Mouse (Mus musculus): Measurements from ENCODE around the gene Defb36. TPM values are rescaled to one million over a fixed set of nuclear protein-coding genes. Genes with fewer than 3 reads are reported as not detected.

The Defb36 gene
- not detected for total RNA-seq (2021)
- long read RNA-seq, experiment 1, result 0 reads
- long read RNA-seq, experiment 2, result 0 reads

- DNase-seq (ENCODE audit: low spot score in 2 of 2), result peak in 1 of 2 experiments; percentile 51
These were observed at the start of gene Defb36 for GRCm38 (mm10) chr2:152604057-152604456. TSS of gene Defb36 (plus strand) at chr2:152604327.

DNA sequence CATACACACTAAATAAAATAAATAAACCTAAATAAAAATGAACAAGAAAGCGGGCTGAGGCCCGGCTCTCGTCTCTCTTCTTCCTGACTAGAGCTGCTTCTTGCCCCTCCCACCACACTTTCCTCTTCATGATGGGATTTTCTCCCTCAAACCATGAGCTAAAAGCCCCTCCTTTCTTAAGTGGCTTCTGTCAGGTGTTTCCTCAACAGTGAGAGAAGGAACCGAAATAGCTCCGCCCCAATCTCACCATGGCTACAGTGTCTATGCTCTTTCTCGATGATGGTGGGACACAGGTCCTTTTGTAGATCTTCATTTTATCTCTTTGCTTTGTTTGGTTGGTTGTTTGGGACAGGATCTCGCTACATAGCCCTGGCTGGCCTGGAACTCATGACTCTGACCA is 47.5 kb upstream of the Defb36 start:
- intact Hi-C loops (cut with DNase I), result no loop called here
- no peak for DNase-seq (ENCODE audit: low spot score in 2 of 2)

More at GRCm38 (mm10) chr2:152604057-152604456, at the start of gene Defb36:
- intact Hi-C loops (cut with DNase I), result no loop called here

DNA sequence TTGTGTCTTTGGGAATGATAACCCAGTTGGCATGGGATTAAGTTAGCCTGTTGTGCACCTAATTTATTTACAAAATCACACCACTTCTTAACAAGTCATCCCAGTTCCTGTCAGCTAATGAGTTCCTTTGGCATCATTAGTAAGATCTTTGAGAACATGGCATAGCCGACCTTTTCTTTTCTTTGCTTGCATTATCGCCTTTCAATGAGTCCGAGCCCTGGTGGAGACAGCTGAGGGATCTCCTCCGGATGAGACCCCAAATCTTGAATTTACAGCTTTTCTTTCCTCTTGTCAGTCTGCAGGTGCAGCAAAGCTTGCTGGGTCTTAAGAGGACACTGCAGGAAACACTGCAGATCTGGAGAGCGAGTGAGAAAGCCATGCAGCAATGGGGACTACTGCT is 35.1 kb upstream of the Defb36 start, which contains the start of gene Gm17416:
Gene Gm17416 (plus strand): TSS at position 301 of the 400 bp plus-strand sequence.
- DNase-seq (ENCODE audit: low spot score in 2 of 2), result no peak
- intact Hi-C loops (cut with DNase I), result no loop called here

DNA sequence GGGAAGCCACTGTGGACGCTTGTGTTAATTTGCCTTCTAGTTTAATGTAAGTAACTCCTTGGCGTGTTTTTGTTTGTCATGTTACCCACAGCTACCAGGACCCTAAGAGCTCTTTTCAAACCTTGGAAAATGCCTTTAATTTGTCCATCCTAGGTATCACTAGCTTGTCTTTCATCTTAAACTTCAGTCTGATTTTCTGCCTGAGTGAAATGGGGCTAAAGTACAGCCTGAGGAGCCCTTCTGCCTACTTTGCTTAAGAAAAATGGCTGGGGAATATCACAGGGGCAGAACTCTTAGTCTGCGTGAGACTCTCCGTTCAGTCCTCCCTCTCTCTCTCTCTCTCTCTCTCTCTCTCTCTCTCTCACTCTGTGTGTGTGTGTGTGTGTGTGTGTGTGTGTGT is 34.2 kb upstream of the Defb36 start:
- no peak for DNase-seq (ENCODE audit: low spot score in 2 of 2)
- intact Hi-C loops (cut with DNase I), result no loop called here

- intact Hi-C loops (cut with DNase I), result no loop called here
- DNase-seq (ENCODE audit: low spot score in 2 of 2), result no peak
These were observed 33.8 kb upstream of the Defb36 start for GRCm38 (mm10) chr2:152570313-152570712.

DNA sequence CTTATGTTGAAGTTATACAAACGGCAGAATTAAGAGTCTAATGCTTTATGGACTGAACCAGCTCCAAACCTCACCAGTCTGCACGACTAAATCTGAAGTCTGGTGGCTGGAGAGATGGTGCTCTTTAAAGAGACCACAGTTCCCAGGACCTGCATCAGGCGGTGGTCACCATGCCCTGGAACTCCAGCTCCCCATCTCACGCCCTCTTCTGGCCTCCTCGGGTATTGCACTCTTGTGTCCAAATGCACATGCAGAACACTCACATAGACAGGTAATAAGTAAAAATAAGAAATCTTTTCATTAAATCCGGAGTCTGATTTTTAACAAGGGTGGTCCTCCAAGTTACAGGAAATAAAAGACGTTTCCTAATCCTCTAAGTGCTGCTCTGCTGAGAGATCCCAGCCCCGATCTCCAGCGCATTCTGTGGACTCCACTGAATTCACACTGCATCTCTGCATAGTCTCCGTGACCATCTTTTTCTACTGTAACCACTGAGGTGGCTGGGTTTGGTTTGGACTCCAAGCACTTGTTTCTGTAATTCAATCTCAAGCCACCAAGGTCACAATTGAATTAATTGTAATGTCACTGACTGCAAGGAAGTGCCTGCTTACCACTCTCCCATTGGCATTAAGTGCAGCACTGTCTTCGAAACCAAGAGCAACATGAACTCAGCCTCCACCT is 31.9 kb upstream of the Defb36 start, which contains the start of gene Defb21:
Gene Defb21 (plus strand): TSS at position 631 of the 681 bp plus-strand sequence.
- intact Hi-C loops (cut with DNase I), result no loop called here
- DNase-seq (ENCODE audit: low spot score in 2 of 2), result no peak

GRCm38 (mm10) chr2:152573484-152573883 is 30.6 kb upstream of the Defb36 start:
- no peak for DNase-seq (ENCODE audit: low spot score in 2 of 2)
- intact Hi-C loops (cut with DNase I), result no loop called here

DNA sequence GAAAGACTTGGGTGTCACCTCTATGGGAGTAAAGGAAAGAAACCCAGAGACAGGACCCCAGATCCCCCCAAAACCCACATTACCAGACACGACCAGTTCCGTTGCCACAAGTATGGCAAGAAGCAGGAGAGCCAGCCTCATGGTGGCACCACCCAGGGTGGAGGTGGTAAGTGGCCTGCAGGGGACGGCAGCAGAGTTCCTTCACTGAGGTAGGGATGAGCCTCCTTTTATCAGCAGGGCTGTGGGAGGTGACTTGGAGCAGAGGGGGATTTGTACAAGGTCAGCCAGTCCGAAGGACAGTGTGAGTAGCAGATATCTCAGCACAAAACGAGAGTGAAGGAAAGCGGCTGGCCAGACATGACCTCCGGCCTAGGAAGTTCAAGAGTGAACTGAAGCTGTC is 24.0 kb upstream of the Defb36 start, which contains the start of gene Defb19:
Gene Defb19 (minus strand): TSS at position 206 of the 400 bp plus-strand sequence.
- intact Hi-C loops (cut with DNase I), result no loop called here
- no peak for DNase-seq (ENCODE audit: low spot score in 2 of 2)

- intact Hi-C loops (cut with DNase I), result no loop called here
- no peak for DNase-seq (ENCODE audit: low spot score in 2 of 2)
These were observed 23.5 kb upstream of the Defb36 start for GRCm38 (mm10) chr2:152580612-152581011.

DNA sequence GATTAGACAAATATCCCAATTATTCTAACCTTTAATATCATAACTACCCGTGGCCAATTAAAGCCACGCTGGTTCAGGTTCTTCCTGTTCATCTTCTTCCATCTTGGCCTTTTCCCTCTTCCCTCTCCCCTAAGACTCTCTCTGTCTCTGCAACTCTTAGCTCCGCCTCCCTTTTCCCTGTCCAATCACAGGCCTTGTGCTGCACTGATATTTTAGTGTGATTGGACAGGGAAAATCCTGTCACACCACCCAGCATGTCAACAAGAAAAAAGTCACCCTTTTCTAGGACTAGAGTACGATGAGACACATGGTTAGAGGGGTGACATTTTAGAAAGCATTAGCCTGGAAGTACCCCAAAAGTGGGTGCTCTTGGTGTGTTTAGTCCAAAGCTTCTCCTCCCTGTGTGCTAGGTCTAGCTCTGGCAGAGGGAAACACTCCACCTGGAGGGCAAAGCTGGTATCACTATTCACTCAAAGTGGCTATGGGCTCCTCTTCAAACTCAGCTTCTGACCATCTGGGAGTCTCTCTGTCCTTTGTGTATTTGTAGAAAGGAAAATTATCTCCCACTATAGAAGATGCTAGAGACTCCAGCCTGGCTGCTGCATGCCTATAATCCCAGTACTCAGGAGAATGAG is 17.1 kb upstream of the Defb36 start:
- DNase-seq (ENCODE audit: low spot score in 2 of 2), result peak; percentile 11 to 14
- intact Hi-C loops (cut with DNase I), result no loop called here

DNA sequence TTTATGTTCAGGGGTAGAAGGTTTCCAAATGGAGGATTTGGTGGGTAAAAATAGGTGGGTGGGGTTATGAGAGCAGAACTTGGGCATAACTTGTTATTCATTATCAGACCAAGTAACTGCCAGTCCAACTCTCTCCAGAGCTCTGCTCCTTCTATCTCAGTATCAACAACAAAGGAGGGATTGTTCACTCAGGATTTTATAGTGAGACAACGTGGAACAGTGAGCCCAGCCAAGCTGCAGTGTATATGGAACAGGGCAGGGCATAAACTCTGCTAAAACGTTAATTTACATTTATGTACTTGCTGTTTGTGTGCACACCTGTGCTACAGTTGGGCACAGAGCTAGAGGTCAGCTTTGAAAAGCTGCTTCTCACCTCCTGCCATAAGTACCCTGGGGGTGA is 15.7 kb upstream of the Defb36 start:
- intact Hi-C loops (cut with DNase I), result no loop called here

GRCm38 (mm10) chr2:152589021-152589420 is 15.1 kb upstream of the Defb36 start:
- no peak for DNase-seq (ENCODE audit: low spot score in 2 of 2)
- intact Hi-C loops (cut with DNase I), result no loop called here

More for the DNA sequence above, 15.7 kb upstream of the Defb36 start:
- DNase-seq (ENCODE audit: low spot score in 2 of 2), result no peak

GRCm38 (mm10) chr2:152599299-152599698 is 4.8 kb upstream of the Defb36 start, which contains the start of gene Defb45:
TSS of gene Defb45 (minus strand) at chr2:152599399.
- intact Hi-C loops (cut with DNase I), result no loop called here
- no peak for DNase-seq (ENCODE audit: low spot score in 2 of 2)

DNA sequence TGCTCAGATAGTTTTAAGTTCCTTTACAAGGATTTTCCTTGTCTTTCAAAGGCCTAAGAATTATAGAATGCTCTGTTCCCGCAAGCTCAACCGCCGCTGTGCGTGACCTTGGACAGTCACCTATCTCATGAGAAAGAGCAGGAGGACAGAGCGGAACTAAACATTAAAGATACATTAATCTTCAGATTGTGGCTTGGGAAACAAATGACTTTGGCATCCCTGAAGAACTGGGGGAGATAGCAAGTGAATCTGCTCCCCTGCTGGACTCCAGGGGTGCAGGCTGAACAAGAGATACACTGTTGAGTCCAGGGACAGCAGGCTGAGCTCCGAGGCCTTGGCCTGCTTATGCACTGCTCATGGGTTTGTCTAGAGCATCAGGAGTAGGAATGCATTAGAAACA is 4.1 kb upstream of the Defb36 start:
- intact Hi-C loops (cut with DNase I), result no loop called here
- DNase-seq (ENCODE audit: low spot score in 2 of 2), result no peak

- intact Hi-C loops (cut with DNase I), result no loop called here
- no peak for DNase-seq (ENCODE audit: low spot score in 2 of 2)
These were observed 2.7 kb upstream of the Defb36 start for GRCm38 (mm10) chr2:152601275-152601960.

GRCm38 (mm10) chr2:152607746-152608145 is 3.6 kb downstream of the Defb36 start:
- intact Hi-C loops (cut with DNase I), result no loop called here
- DNase-seq (ENCODE audit: low spot score in 2 of 2), result no peak

GRCm38 (mm10) chr2:152608719-152609118 is 4.6 kb downstream of the Defb36 start:
- intact Hi-C loops (cut with DNase I), result no loop called here
- DNase-seq (ENCODE audit: low spot score in 2 of 2), result no peak

DNA sequence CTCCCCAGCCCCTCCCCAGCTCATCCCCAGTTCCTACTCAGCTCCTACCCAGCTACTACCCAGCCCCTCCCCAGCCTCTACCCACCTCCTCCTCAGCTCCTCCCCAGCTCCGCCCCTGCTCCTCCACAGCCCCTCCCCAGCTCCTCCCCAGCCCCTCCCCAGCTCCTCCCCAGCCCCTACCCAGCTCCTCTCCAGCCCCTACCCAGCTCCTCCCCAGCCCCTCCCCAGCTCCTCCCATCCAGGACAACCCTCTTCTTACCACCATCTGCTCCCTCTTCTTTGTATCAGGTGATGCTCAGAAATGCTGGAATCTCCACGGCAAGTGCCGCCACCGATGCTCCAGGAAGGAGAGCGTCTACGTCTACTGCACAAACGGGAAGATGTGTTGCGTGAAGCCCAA is 8.1 kb downstream of the Defb36 start:
- intact Hi-C loops (cut with DNase I), result no loop called here
- DNase-seq (ENCODE audit: low spot score in 2 of 2), result no peak

DNA sequence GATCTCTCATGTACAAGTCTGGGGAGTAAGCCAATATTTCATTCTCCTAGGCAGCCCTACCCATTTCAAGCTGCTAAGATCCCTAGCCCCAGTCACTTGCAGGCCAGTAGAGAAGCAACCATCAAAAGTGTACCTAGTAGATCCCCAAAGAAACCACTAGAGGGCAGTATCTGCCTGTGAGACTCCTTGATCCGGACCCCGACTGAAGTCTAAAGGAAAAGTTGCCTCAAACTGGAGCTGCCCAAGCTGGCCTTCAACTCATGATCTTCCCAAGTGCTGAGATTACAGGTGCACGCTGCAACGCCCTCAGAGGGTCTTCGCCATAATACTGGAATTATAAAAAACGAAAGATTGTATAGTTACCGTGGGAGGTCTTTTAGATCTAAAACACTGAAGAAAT is 11.4 kb downstream of the Defb36 start:
- intact Hi-C loops (cut with DNase I), result loop anchor here (2.0 to 5.0 kb wide), 3 partner anchors 41 to 217 kb away; partner anchors contain the start of gene Bcl2l1
- peak; percentile 75 to 77 for DNase-seq (ENCODE audit: low spot score in 2 of 2)

DNA sequence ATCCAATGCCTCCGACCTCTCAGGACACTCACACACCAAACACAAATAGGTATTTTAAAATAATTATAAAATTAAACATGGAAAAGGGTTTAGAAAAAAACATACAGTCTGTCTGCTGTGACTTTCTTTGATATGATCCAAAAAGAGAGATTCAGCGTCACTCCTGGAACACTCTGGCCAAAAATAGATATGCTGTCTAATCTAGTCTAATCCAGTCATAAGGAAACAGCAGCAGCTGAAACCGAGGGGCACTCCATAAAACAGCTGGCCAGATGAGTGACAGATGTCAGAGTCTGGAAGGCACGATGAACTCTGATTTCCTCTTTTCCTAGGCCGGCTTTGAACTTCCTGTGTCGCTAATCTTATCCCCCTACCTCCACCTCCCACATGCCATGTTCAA is 12.3 kb downstream of the Defb36 start:
- no peak for DNase-seq (ENCODE audit: low spot score in 2 of 2)
- intact Hi-C loops (cut with DNase I), result loop anchor here (5.0 kb wide), 1 partner anchor 216 kb away; the partner anchor contains the start of gene Bcl2l1
